Mouse (Mus musculus) neural tube, embryonic 10.5 days (tissue): ENCODE measurements around the gene Ccnt1.

Experiments used
- DNase-seq: peaks from one replicate; pipeline ENCODE4 v3.0.0-alpha.2; 2017; ENCODE audit warnings: low spot score; ENCODE audit errors: extremely low spot score

Gene Ccnt1

GRCm38 (mm10) chr15:98570873-98571538 lies at the start of gene Ccnt1, which contains the start of gene 4930415O20Rik:
Gene Ccnt1, minus strand, starts transcription at chr15:98570923.
Gene 4930415O20Rik, plus strand, starts transcription at chr15:98571004.
- no peak for DNase-seq

- DNase-seq = peak; percentile 91
These were observed 46.4 kb upstream of the Ccnt1 start for GRCm38 (mm10) chr15:98617176-98617537.

GRCm38 (mm10) chr15:98616362-98617175 lies 45.8 kb upstream of the Ccnt1 start:
- DNase-seq = no peak

GRCm38 (mm10) chr15:98615751-98616150 lies 45.0 kb upstream of the Ccnt1 start:
- DNase-seq = no peak

- no peak for DNase-seq
These were observed 44.2 kb upstream of the Ccnt1 start for GRCm38 (mm10) chr15:98614971-98615370.

- no peak for DNase-seq
These were observed 43.8 kb upstream of the Ccnt1 start for GRCm38 (mm10) chr15:98614551-98614950.

- DNase-seq = no peak
These were observed 41.5 kb upstream of the Ccnt1 start for GRCm38 (mm10) chr15:98612229-98612628.

- DNase-seq = peak; percentile 39
These were observed 39.5 kb upstream of the Ccnt1 start for GRCm38 (mm10) chr15:98610131-98610633.

- peak; percentile 90 for DNase-seq
These were observed 38.8 kb upstream of the Ccnt1 start, which contains the start of gene Adcy6 for GRCm38 (mm10) chr15:98609331-98610130. Gene Adcy6, minus strand, starts transcription at chr15:98610076.

- peak; percentile 61 for DNase-seq
These were observed 38.1 kb upstream of the Ccnt1 start for GRCm38 (mm10) chr15:98608784-98609250.

- DNase-seq = no peak
These were observed 37.5 kb upstream of the Ccnt1 start for GRCm38 (mm10) chr15:98608058-98608783.

- DNase-seq = no peak
These were observed 36.8 kb upstream of the Ccnt1 start for GRCm38 (mm10) chr15:98607557-98607956.

GRCm38 (mm10) chr15:98606739-98607138 lies 36.0 kb upstream of the Ccnt1 start:
- no peak for DNase-seq

- no peak for DNase-seq
These were observed 35.4 kb upstream of the Ccnt1 start for GRCm38 (mm10) chr15:98606051-98606536.

GRCm38 (mm10) chr15:98604041-98604575 lies 33.4 kb upstream of the Ccnt1 start:
- no peak for DNase-seq

GRCm38 (mm10) chr15:98602921-98603458 lies 32.3 kb upstream of the Ccnt1 start:
- DNase-seq = no peak

- no peak for DNase-seq
These were observed 31.6 kb upstream of the Ccnt1 start for GRCm38 (mm10) chr15:98602191-98602881.

- no peak for DNase-seq
These were observed 31.1 kb upstream of the Ccnt1 start for GRCm38 (mm10) chr15:98601832-98602190.

GRCm38 (mm10) chr15:98600036-98600709 lies 29.4 kb upstream of the Ccnt1 start:
- DNase-seq = no peak
